8 mouse cellular contexts compared by ENCODE assay signal in the genomic region with DNA sequence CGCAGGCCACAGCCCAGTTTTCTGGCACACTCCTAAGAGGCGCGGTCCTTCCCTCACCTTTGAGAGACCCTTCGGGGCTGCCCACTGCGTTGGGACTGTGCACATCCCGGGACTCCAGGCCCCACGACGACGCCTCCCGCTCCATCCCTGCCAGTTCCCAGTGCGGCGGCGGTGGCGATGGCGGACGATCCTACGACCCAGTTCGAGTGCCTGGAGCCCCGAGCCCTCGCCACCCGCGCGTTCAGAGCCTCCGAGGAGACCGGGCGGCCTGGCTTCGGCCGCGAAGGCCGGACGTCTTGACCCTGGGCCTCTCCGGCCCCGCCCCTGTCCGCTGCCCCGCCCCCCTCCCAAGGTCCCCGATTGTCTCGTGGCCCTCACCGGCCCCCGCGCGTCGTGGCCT. TPM values are rescaled to one million over a fixed set of nuclear protein-coding genes. Genes with fewer than 3 reads are reported as not detected.
DNase-seq lines count a peak whose midpoint lies in the region; ATAC-seq and TF ChIP-seq lines count a peak whose summit lies in the region.

No protein-coding gene starts in this region.

- peak; percentile 83 for DNase-seq in cerebellum, adult 9-11 months
- no peak for DNase-seq in cerebellum, postnatal 14 days
- no peak for DNase-seq in thymus, adult 2 months
- DNase-seq in thymus, postnatal 10 days (ENCODE audit: low spot score in 2 of 2): no peak
- no peak for DNase-seq in limb, embryonic 11.5 days (ENCODE audit: low spot score)

- no peaks in the 10 kb centered on the region for H3K27me3 ChIP-seq in thymus, adult 2 months (ENCODE audit: control insufficient read depth, insufficient read depth, low read length)
- no peaks in the 10 kb centered on the region for H3K27me3 ChIP-seq in heart, embryonic 16.5 days (ENCODE audit: control insufficient read depth, insufficient read depth, low read length)
- H3K27me3 ChIP-seq in limb, embryonic 11.5 days (ENCODE audit: control insufficient read depth, insufficient read depth, low read length): no peaks in the 10 kb centered on the region
- H3K27me3 ChIP-seq in midbrain, embryonic 15.5 days (replicated peaks): no peaks in the 10 kb centered on the region

- peak overlapping the region; percentile 89 for H3K4me2 ChIP-seq in heart, embryonic 16.5 days (ENCODE audit: low read depth, low read length)
- H3K4me2 ChIP-seq in limb, embryonic 11.5 days (ENCODE audit: low read depth, severe bottlenecking): peak overlapping the region; percentile 78
- peak overlapping the region; percentile 78 for H3K4me2 ChIP-seq in midbrain, embryonic 15.5 days

- 3% methylated on average over 42 of the region's 42 CpGs for whole genome bisulfite sequencing in thymus, adult 2 months
- WGBS in heart, embryonic 16.5 days: under 1% methylated on average over 41 of the region's 42 CpGs
- under 1% methylated on average over 38 of the region's 42 CpGs for WGBS in limb, embryonic 11.5 days
- under 1% methylated on average over 36 of the region's 42 CpGs for WGBS in midbrain, embryonic 15.5 days

- H3K9me3 ChIP-seq in heart, embryonic 16.5 days (replicated peaks; ENCODE audit: control insufficient read depth, low read length): no peaks in the 10 kb centered on the region
- H3K9me3 ChIP-seq in limb, embryonic 11.5 days (ENCODE audit: control insufficient read depth, low read length): no peaks in the 10 kb centered on the region
- no peaks in the 10 kb centered on the region for H3K9me3 ChIP-seq in midbrain, embryonic 15.5 days

- H3K27ac ChIP-seq in thymus, adult 2 months (ENCODE audit: control insufficient read depth, insufficient read depth, low read length): no peak overlapping the region
- H3K27ac ChIP-seq in heart, embryonic 16.5 days (ENCODE audit: low read length): peak overlapping the region; percentile 97
- H3K27ac ChIP-seq in limb, embryonic 11.5 days (replicated peaks; ENCODE audit: low read depth, low read length): peak overlapping the region; percentile 83
- peak overlapping the region; percentile 91 for H3K27ac ChIP-seq in midbrain, embryonic 15.5 days

- peak overlapping the region; percentile 57 for H3K4me3 ChIP-seq in thymus, adult 2 months (ENCODE audit: control insufficient read depth, insufficient read depth, low read length)
- H3K4me3 ChIP-seq in heart, embryonic 16.5 days (ENCODE audit: low read length): peak overlapping the region; percentile 91
- peak overlapping the region; percentile 92 for H3K4me3 ChIP-seq in limb, embryonic 11.5 days (ENCODE audit: low read depth, low read length)
- peak overlapping the region; percentile 88 for H3K4me3 ChIP-seq in midbrain, embryonic 15.5 days

- no peak for TF ChIP-seq POLR2A in thymus, adult 2 months (IDR thresholded peaks at IDR 0.05; ENCODE audit: control insufficient read depth, extremely low read depth, insufficient read depth, low read length, poor library complexity)

- no peaks in the 10 kb centered on the region for H3K36me3 ChIP-seq in thymus, adult 2 months (ENCODE audit: control insufficient read depth, insufficient read depth, low read length)
- H3K36me3 ChIP-seq in heart, embryonic 16.5 days (ENCODE audit: control insufficient read depth, insufficient read depth): peaks cover 15% of the 10 kb centered on the region
- peaks cover 14% of the 10 kb centered on the region for H3K36me3 ChIP-seq in limb, embryonic 11.5 days (ENCODE audit: control insufficient read depth, insufficient read depth, low read length)
- H3K36me3 ChIP-seq in midbrain, embryonic 15.5 days (replicated peaks): peaks cover 13% of the 10 kb centered on the region

- peak; percentile 32 for ATAC-seq in heart, embryonic 16.5 days (replicated peaks; ENCODE audit: extremely low read depth, insufficient read depth, low FRiP score)
- peak; percentile 52 for ATAC-seq in limb, embryonic 11.5 days (ENCODE audit: insufficient number of reproducible peaks, low FRiP score, low TSS enrichment, low read depth)
- peak; percentile 58 for ATAC-seq in midbrain, embryonic 15.5 days (replicated peaks)
- no peak for ATAC-seq in activated CD4-positive, CD25-positive, alpha-beta regulatory T cell, adult 4 months

- H3K4me1 ChIP-seq in thymus, adult 2 months (replicated peaks; ENCODE audit: control insufficient read depth, insufficient read depth, low read length): peaks cover 5% of the 10 kb centered on the region; the same call in 1 of the 2 replicates
- peaks cover 20% of the 10 kb centered on the region for H3K4me1 ChIP-seq in heart, embryonic 16.5 days (ENCODE audit: control insufficient read depth, insufficient read depth, low read length)
- H3K4me1 ChIP-seq in limb, embryonic 11.5 days (ENCODE audit: control insufficient read depth, insufficient read depth, low read length): peaks cover 6% of the 10 kb centered on the region
- peaks cover 19% of the 10 kb centered on the region for H3K4me1 ChIP-seq in midbrain, embryonic 15.5 days

- no peak for TF ChIP-seq CTCF in thymus, adult 2 months (IDR thresholded peaks at IDR 0.05; ENCODE audit: borderline replicate concordance, control insufficient read depth, extremely low read depth, insufficient read depth, low read length, poor library complexity)

- peak overlapping the region; percentile 99 for H3K9ac ChIP-seq in heart, embryonic 16.5 days (ENCODE audit: low read length)
- H3K9ac ChIP-seq in limb, embryonic 11.5 days (ENCODE audit: low read length): peak overlapping the region; percentile 93
- peak overlapping the region; percentile 83 for H3K9ac ChIP-seq in midbrain, embryonic 15.5 days

RNA-seq across cellular contexts. Expression of gene Zfp768, which starts 0.3 kb away (rescaled TPM):
- 8.6 and 11.1 TPM in 2 replicates for polyA plus RNA-seq in thymus, adult 2 months (2012; rRNA removed)
- polyA plus RNA-seq in heart, embryonic 16.5 days (2015; fragmentation: Nextera tagmentation; extraction: Ambion mirVana): 17.1 and 20.0 TPM in 2 replicates
- polyA plus RNA-seq in limb, embryonic 11.5 days (2014; fragmentation: Nextera tagmentation; extraction: Ambion mirVana): 6.0 TPM in 2 replicates
- polyA plus RNA-seq in midbrain, embryonic 15.5 days (2015; fragmentation: Nextera tagmentation; extraction: Ambion mirVana): 19.1 and 19.2 TPM in 2 replicates
- under 1 TPM in 1 of 2 experiments, not detected in 1; 0.19 TPM for polyA plus RNA-seq in activated CD4-positive, CD25-positive, alpha-beta regulatory T cell, adult 4 months (2017; shearing (Covaris generic))

RNA-seq across cellular contexts. Expression of gene Zfp747, which starts 30.8 kb away (rescaled TPM):
- polyA plus RNA-seq in thymus, adult 2 months (2012; rRNA removed): 14.4 and 15.2 TPM in 2 replicates
- polyA plus RNA-seq in heart, embryonic 16.5 days (2015; fragmentation: Nextera tagmentation; extraction: Ambion mirVana): 5.3 and 5.5 TPM in 2 replicates
- 8.6 and 9.2 TPM in 2 replicates for polyA plus RNA-seq in limb, embryonic 11.5 days (2014; fragmentation: Nextera tagmentation; extraction: Ambion mirVana)
- polyA plus RNA-seq in midbrain, embryonic 15.5 days (2015; fragmentation: Nextera tagmentation; extraction: Ambion mirVana): 10.3 and 10.5 TPM in 2 replicates
- polyA plus RNA-seq in activated CD4-positive, CD25-positive, alpha-beta regulatory T cell, adult 4 months (2017; shearing (Covaris generic)): 10 to 100 TPM in 1 of 2 experiments, 1 to 10 TPM in 1; 9.9 to 11.2 TPM

RNA-seq across cellular contexts. Expression of gene 9130019O22Rik, which starts 41.9 kb away (rescaled TPM):
- 5.9 and 6.4 TPM in 2 replicates for polyA plus RNA-seq in thymus, adult 2 months (2012; rRNA removed)
- polyA plus RNA-seq in heart, embryonic 16.5 days (2015; fragmentation: Nextera tagmentation; extraction: Ambion mirVana): 4.5 and 4.9 TPM in 2 replicates
- 6.3 and 6.8 TPM in 2 replicates for polyA plus RNA-seq in limb, embryonic 11.5 days (2014; fragmentation: Nextera tagmentation; extraction: Ambion mirVana)
- 5.2 and 6.6 TPM in 2 replicates for polyA plus RNA-seq in midbrain, embryonic 15.5 days (2015; fragmentation: Nextera tagmentation; extraction: Ambion mirVana)
- 1 to 10 TPM; 7.4 to 8.9 TPM for polyA plus RNA-seq in activated CD4-positive, CD25-positive, alpha-beta regulatory T cell, adult 4 months (2017; shearing (Covaris generic))

RNA-seq across cellular contexts. Expression of gene E430018J23Rik, which starts 48.3 kb away (rescaled TPM):
- polyA plus RNA-seq in thymus, adult 2 months (2012; rRNA removed): 8.4 and 10.2 TPM in 2 replicates
- 4.7 and 5.6 TPM in 2 replicates for polyA plus RNA-seq in heart, embryonic 16.5 days (2015; fragmentation: Nextera tagmentation; extraction: Ambion mirVana)
- 7.4 and 9.0 TPM in 2 replicates for polyA plus RNA-seq in limb, embryonic 11.5 days (2014; fragmentation: Nextera tagmentation; extraction: Ambion mirVana)
- polyA plus RNA-seq in midbrain, embryonic 15.5 days (2015; fragmentation: Nextera tagmentation; extraction: Ambion mirVana): 6.3 and 6.6 TPM in 2 replicates
- polyA plus RNA-seq in activated CD4-positive, CD25-positive, alpha-beta regulatory T cell, adult 4 months (2017; shearing (Covaris generic)): 1 to 10 TPM; 4.0 to 6.1 TPM

RNA-seq across cellular contexts. Expression of gene Itgal, which starts 49.0 kb away (rescaled TPM):
- 353 and 356 TPM in 2 replicates for polyA plus RNA-seq in thymus, adult 2 months (2012; rRNA removed)
- polyA plus RNA-seq in heart, embryonic 16.5 days (2015; fragmentation: Nextera tagmentation; extraction: Ambion mirVana): 3.3 and 8.1 TPM in 2 replicates
- 0.18 and 0.44 TPM in 2 replicates for polyA plus RNA-seq in limb, embryonic 11.5 days (2014; fragmentation: Nextera tagmentation; extraction: Ambion mirVana)
- polyA plus RNA-seq in midbrain, embryonic 15.5 days (2015; fragmentation: Nextera tagmentation; extraction: Ambion mirVana): 0.19 and 0.37 TPM in 2 replicates
- 100 to 1,000 TPM; 149 to 232 TPM for polyA plus RNA-seq in activated CD4-positive, CD25-positive, alpha-beta regulatory T cell, adult 4 months (2017; shearing (Covaris generic))
